Mouse (Mus musculus): Measurements from ENCODE around the gene Ms4a18. TPM values are rescaled to one million over a fixed set of nuclear protein-coding genes. Genes with fewer than 3 reads are reported as not detected.
"Not testable (repeated sequence)": the region's sequence is repeated elsewhere in the genome, so short reads cannot be mapped to it uniquely, and the experiment has no call there.

Gene Ms4a18
- not detected in 2 replicates for polyA plus RNA-seq (2014; fragmentation: Nextera tagmentation; extraction: Ambion mirVana)

GRCm38 (mm10) chr19:11017891-11018290 lies at the start of gene Ms4a18:
TSS of gene Ms4a18 (minus strand) at chr19:11018031.
- no peak within 1 kb of the TSS for H3K4me3 ChIP-seq (replicated peaks; ENCODE audit: low read length)
- no peaks in the 10 kb centered on the region for H3K27me3 ChIP-seq (ENCODE audit: control insufficient read depth, insufficient read depth, low read length)
- no peaks in the 10 kb centered on the region for H3K36me3 ChIP-seq (replicated peaks; ENCODE audit: control insufficient read depth, insufficient read depth)
- no peak within 1 kb of the TSS for H3K27ac ChIP-seq
- H3K9me3 ChIP-seq (ENCODE audit: control insufficient read depth, low read length), result no peaks in the 10 kb centered on the region
- no peak within 1 kb of the TSS for H3K9ac ChIP-seq
- no peak for ATAC-seq (ENCODE audit: low FRiP score)
- DNase-seq (ENCODE audit: low spot score), result no peak
- H3K4me2 ChIP-seq (replicated peaks), result no peak within 1 kb of the TSS
- no peaks in the 10 kb centered on the region for H3K4me1 ChIP-seq (replicated peaks; ENCODE audit: control insufficient read depth, insufficient read depth, low read length)
- WGBS, result 90% methylated on average over 3 of the region's 3 CpGs

GRCm38 (mm10) chr19:11065202-11065875 lies 47.5 kb upstream of the Ms4a18 start:
- no peak overlapping the region for H3K4me3 ChIP-seq (replicated peaks; ENCODE audit: low read length)
- H3K4me1 ChIP-seq (replicated peaks; ENCODE audit: control insufficient read depth, insufficient read depth, low read length), result no peaks in the 10 kb centered on the region
- DNase-seq (ENCODE audit: low spot score), result no peak
- H3K27me3 ChIP-seq (ENCODE audit: control insufficient read depth, insufficient read depth, low read length), result no peaks in the 10 kb centered on the region
- 0 out of 2 replicates have a peak, but pooled peaks cover 7% of the 10 kb centered on the region for H3K9me3 ChIP-seq (ENCODE audit: control insufficient read depth, low read length)
- ATAC-seq (ENCODE audit: low FRiP score), result no peak
- no peak overlapping the region for H3K9ac ChIP-seq
- no peak overlapping the region for H3K4me2 ChIP-seq (replicated peaks)
- no peak overlapping the region for H3K27ac ChIP-seq
- 93% methylated on average over 2 of the region's 2 CpGs for WGBS
- H3K36me3 ChIP-seq (replicated peaks; ENCODE audit: control insufficient read depth, insufficient read depth), result no peaks in the 10 kb centered on the region

GRCm38 (mm10) chr19:11060900-11061299 lies 43.1 kb upstream of the Ms4a18 start:
- Histone ChIP-seq H3K4me2 (replicated peaks) (no peak overlapping the region), H3K9ac (no peak overlapping the region), H3K36me3 (replicated peaks; ENCODE audit: control insufficient read depth, insufficient read depth) (no peaks in the 10 kb centered on the region), H3K4me3 (replicated peaks; ENCODE audit: low read length) (no peak overlapping the region), H3K27ac (no peak overlapping the region), H3K27me3 (ENCODE audit: control insufficient read depth, insufficient read depth, low read length) (no peaks in the 10 kb centered on the region), H3K4me1 (replicated peaks; ENCODE audit: control insufficient read depth, insufficient read depth, low read length) (no peaks in the 10 kb centered on the region), H3K9me3 (ENCODE audit: control insufficient read depth, low read length) (0 out of 2 replicates have a peak, but pooled peaks cover 6% of the 10 kb centered on the region)
- ATAC-seq (ENCODE audit: low FRiP score), result no peak
- WGBS, result 85% methylated on average over 1 of the region's 1 CpGs
- DNase-seq (ENCODE audit: low spot score), result no peak

GRCm38 (mm10) chr19:11059967-11060366 lies 42.1 kb upstream of the Ms4a18 start:
- H3K27ac ChIP-seq, result no peak overlapping the region

GRCm38 (mm10) chr19:11055700-11056099 lies 37.9 kb upstream of the Ms4a18 start:
- H3K4me2 ChIP-seq (replicated peaks); H3K9me3 ChIP-seq (ENCODE audit: control insufficient read depth, low read length); H3K27ac ChIP-seq; H3K27me3 ChIP-seq (ENCODE audit: control insufficient read depth, insufficient read depth, low read length); DNase-seq (ENCODE audit: low spot score); H3K36me3 ChIP-seq (replicated peaks; ENCODE audit: control insufficient read depth, insufficient read depth); ATAC-seq (ENCODE audit: low FRiP score); H3K9ac ChIP-seq; H3K4me1 ChIP-seq (replicated peaks; ENCODE audit: control insufficient read depth, insufficient read depth, low read length); H3K4me3 ChIP-seq (replicated peaks; ENCODE audit: low read length): not testable (repeated sequence)
- 92% methylated on average over 1 of the region's 1 CpGs for WGBS

More at GRCm38 (mm10) chr19:11059967-11060366, 42.1 kb upstream of the Ms4a18 start:
- no peak overlapping the region for H3K4me2 ChIP-seq (replicated peaks)
- H3K9me3 ChIP-seq (ENCODE audit: control insufficient read depth, low read length), result no peaks in the 10 kb centered on the region
- H3K4me1 ChIP-seq (replicated peaks; ENCODE audit: control insufficient read depth, insufficient read depth, low read length), result no peaks in the 10 kb centered on the region
- no peaks in the 10 kb centered on the region for H3K36me3 ChIP-seq (replicated peaks; ENCODE audit: control insufficient read depth, insufficient read depth)
- DNase-seq (ENCODE audit: low spot score) (no peak), ATAC-seq (ENCODE audit: low FRiP score) (no peak)
- H3K4me3 ChIP-seq (replicated peaks; ENCODE audit: low read length), result no peak overlapping the region
- no peak overlapping the region for H3K9ac ChIP-seq
- no peaks in the 10 kb centered on the region for H3K27me3 ChIP-seq (ENCODE audit: control insufficient read depth, insufficient read depth, low read length)

GRCm38 (mm10) chr19:11053277-11053676 lies 35.4 kb upstream of the Ms4a18 start:
- Histone ChIP-seq H3K9ac (no peak overlapping the region), H3K27me3 (ENCODE audit: control insufficient read depth, insufficient read depth, low read length) (no peaks in the 10 kb centered on the region), H3K9me3 (ENCODE audit: control insufficient read depth, low read length) (no peaks in the 10 kb centered on the region), H3K4me3 (replicated peaks; ENCODE audit: low read length) (no peak overlapping the region), H3K27ac (no peak overlapping the region), H3K36me3 (replicated peaks; ENCODE audit: control insufficient read depth, insufficient read depth) (no peaks in the 10 kb centered on the region), H3K4me2 (replicated peaks) (no peak overlapping the region), H3K4me1 (replicated peaks; ENCODE audit: control insufficient read depth, insufficient read depth, low read length) (no peaks in the 10 kb centered on the region)
- ATAC-seq (ENCODE audit: low FRiP score) (no peak), DNase-seq (ENCODE audit: low spot score) (no peak)
- WGBS, result 72% methylated on average over 3 of the region's 3 CpGs

- WGBS, result 65% methylated on average over 5 of the region's 5 CpGs
- H3K4me3 ChIP-seq (replicated peaks; ENCODE audit: low read length), result no peak overlapping the region
Observed at GRCm38 (mm10) chr19:11052877-11053276, 35.0 kb upstream of the Ms4a18 start.

GRCm38 (mm10) chr19:11050286-11050685 lies 32.5 kb upstream of the Ms4a18 start:
- no peak overlapping the region for H3K4me2 ChIP-seq (replicated peaks)
- 77% methylated on average over 2 of the region's 2 CpGs for WGBS
- no peak overlapping the region for H3K9ac ChIP-seq
- H3K4me3 ChIP-seq (replicated peaks; ENCODE audit: low read length), result no peak overlapping the region
- no peaks in the 10 kb centered on the region for H3K27me3 ChIP-seq (ENCODE audit: control insufficient read depth, insufficient read depth, low read length)
- no peak overlapping the region for H3K27ac ChIP-seq
- DNase-seq (ENCODE audit: low spot score), result no peak
- no peaks in the 10 kb centered on the region for H3K4me1 ChIP-seq (replicated peaks; ENCODE audit: control insufficient read depth, insufficient read depth, low read length)
- no peaks in the 10 kb centered on the region for H3K36me3 ChIP-seq (replicated peaks; ENCODE audit: control insufficient read depth, insufficient read depth)
- H3K9me3 ChIP-seq (ENCODE audit: control insufficient read depth, low read length), result no peaks in the 10 kb centered on the region
- no peak for ATAC-seq (ENCODE audit: low FRiP score)

More at GRCm38 (mm10) chr19:11052877-11053276, 35.0 kb upstream of the Ms4a18 start:
- H3K9ac ChIP-seq, result no peak overlapping the region
- no peaks in the 10 kb centered on the region for H3K27me3 ChIP-seq (ENCODE audit: control insufficient read depth, insufficient read depth, low read length)
- ATAC-seq (ENCODE audit: low FRiP score), result no peak
- H3K27ac ChIP-seq, result no peak overlapping the region
- no peaks in the 10 kb centered on the region for H3K4me1 ChIP-seq (replicated peaks; ENCODE audit: control insufficient read depth, insufficient read depth, low read length)
- DNase-seq (ENCODE audit: low spot score), result no peak
- H3K9me3 ChIP-seq (ENCODE audit: control insufficient read depth, low read length), result no peaks in the 10 kb centered on the region
- H3K36me3 ChIP-seq (replicated peaks; ENCODE audit: control insufficient read depth, insufficient read depth), result no peaks in the 10 kb centered on the region
- H3K4me2 ChIP-seq (replicated peaks), result no peak overlapping the region

- H3K36me3 ChIP-seq (replicated peaks; ENCODE audit: control insufficient read depth, insufficient read depth), result no peaks in the 10 kb centered on the region
- H3K27me3 ChIP-seq (ENCODE audit: control insufficient read depth, insufficient read depth, low read length), result no peaks in the 10 kb centered on the region
- no peaks in the 10 kb centered on the region for H3K9me3 ChIP-seq (ENCODE audit: control insufficient read depth, low read length)
- DNase-seq (ENCODE audit: low spot score), result no peak
- H3K4me2 ChIP-seq (replicated peaks), result no peak overlapping the region
- no peak for ATAC-seq (ENCODE audit: low FRiP score)
- H3K27ac ChIP-seq, result no peak overlapping the region
- H3K4me3 ChIP-seq (replicated peaks; ENCODE audit: low read length), result no peak overlapping the region
- H3K4me1 ChIP-seq (replicated peaks; ENCODE audit: control insufficient read depth, insufficient read depth, low read length), result no peaks in the 10 kb centered on the region
- H3K9ac ChIP-seq, result no peak overlapping the region
Observed at GRCm38 (mm10) chr19:11049426-11049825, 31.6 kb upstream of the Ms4a18 start.

GRCm38 (mm10) chr19:11048503-11048902 lies 30.7 kb upstream of the Ms4a18 start:
- WGBS, result 77% methylated on average over 1 of the region's 1 CpGs
- ATAC-seq (ENCODE audit: low FRiP score), result no peak
- Histone ChIP-seq H3K27me3 (ENCODE audit: control insufficient read depth, insufficient read depth, low read length) (no peaks in the 10 kb centered on the region), H3K4me2 (replicated peaks) (no peak overlapping the region), H3K36me3 (replicated peaks; ENCODE audit: control insufficient read depth, insufficient read depth) (no peaks in the 10 kb centered on the region), H3K4me1 (replicated peaks; ENCODE audit: control insufficient read depth, insufficient read depth, low read length) (no peaks in the 10 kb centered on the region), H3K9me3 (ENCODE audit: control insufficient read depth, low read length) (no peaks in the 10 kb centered on the region), H3K27ac (no peak overlapping the region), H3K4me3 (replicated peaks; ENCODE audit: low read length) (no peak overlapping the region), H3K9ac (no peak overlapping the region)
- DNase-seq (ENCODE audit: low spot score), result no peak
